Mouse (Mus musculus): ENCODE measurements at regions not wholly inside any gene's neighbourhood (a gene's known extent, or its start where the extent isn't known, plus 50 kb on each side); places are given as distances from the start of the nearest gene placed in this dataset.

- DNase-seq (ENCODE audit: low spot score in 2 of 2): no peak
Observed at GRCm38 (mm10) chr16:93264061-93264585, 339.7 kb downstream of the Setd4 start.

GRCm38 (mm10) chr16:93263141-93263815, 340.6 kb downstream of the Setd4 start:
- no peak for DNase-seq (ENCODE audit: low spot score in 2 of 2)

GRCm38 (mm10) chr16:93246825-93247224, 357.0 kb downstream of the Setd4 start:
- no peak for DNase-seq (ENCODE audit: low spot score in 2 of 2)

GRCm38 (mm10) chr16:93245738-93246137, 358.1 kb downstream of the Setd4 start:
- no peak for DNase-seq (ENCODE audit: low spot score in 2 of 2)

- DNase-seq (ENCODE audit: low spot score in 2 of 2): no peak
Observed at GRCm38 (mm10) chr16:93238898-93239297, 365.0 kb downstream of the Setd4 start.

- no peak for DNase-seq (ENCODE audit: low spot score in 2 of 2)
Observed at GRCm38 (mm10) chr16:93238326-93238725, 365.5 kb downstream of the Setd4 start.

GRCm38 (mm10) chr16:93225644-93226043, 378.2 kb downstream of the Setd4 start:
- no peak for DNase-seq (ENCODE audit: low spot score in 2 of 2)

- no peak for DNase-seq (ENCODE audit: low spot score in 2 of 2)
Observed at GRCm38 (mm10) chr16:93225196-93225595, 378.7 kb downstream of the Setd4 start.

GRCm38 (mm10) chr16:93219731-93220130, 384.1 kb downstream of the Setd4 start:
- no peak for DNase-seq (ENCODE audit: low spot score in 2 of 2)

- DNase-seq (ENCODE audit: low spot score in 2 of 2): no peak
Observed at GRCm38 (mm10) chr16:93218402-93218801, 385.5 kb downstream of the Setd4 start.

GRCm38 (mm10) chr16:93217600-93218226, 386.1 kb downstream of the Setd4 start:
- DNase-seq (ENCODE audit: low spot score in 2 of 2): no peak

GRCm38 (mm10) chr16:93215630-93216029, 388.2 kb downstream of the Setd4 start:
- DNase-seq (ENCODE audit: low spot score in 2 of 2): no peak

- DNase-seq (ENCODE audit: low spot score in 2 of 2): no peak
Observed at GRCm38 (mm10) chr16:93213618-93214017, 387.7 kb upstream of the Runx1 start.

GRCm38 (mm10) chr16:93207675-93208074, 381.7 kb upstream of the Runx1 start:
- no peak for DNase-seq (ENCODE audit: low spot score in 2 of 2)

- no peak for DNase-seq (ENCODE audit: low spot score in 2 of 2)
Observed at GRCm38 (mm10) chr16:93207217-93207616, 381.3 kb upstream of the Runx1 start.

GRCm38 (mm10) chr16:93206325-93206724, 380.4 kb upstream of the Runx1 start:
- no peak for DNase-seq (ENCODE audit: low spot score in 2 of 2)

- no peak for DNase-seq (ENCODE audit: low spot score in 2 of 2)
Observed at GRCm38 (mm10) chr16:93204601-93205000, 378.7 kb upstream of the Runx1 start.

GRCm38 (mm10) chr16:93202591-93202990, 376.6 kb upstream of the Runx1 start:
- DNase-seq (ENCODE audit: low spot score in 2 of 2): no peak

- DNase-seq (ENCODE audit: low spot score in 2 of 2): no peak
Observed at GRCm38 (mm10) chr16:93197300-93197699, 371.4 kb upstream of the Runx1 start.

GRCm38 (mm10) chr16:93193921-93194481, 368.1 kb upstream of the Runx1 start:
- no peak for DNase-seq (ENCODE audit: low spot score in 2 of 2)

GRCm38 (mm10) chr16:93193263-93193662, 367.3 kb upstream of the Runx1 start:
- no peak for DNase-seq (ENCODE audit: low spot score in 2 of 2)

GRCm38 (mm10) chr16:93192651-93193173, 366.8 kb upstream of the Runx1 start:
- DNase-seq (ENCODE audit: low spot score in 2 of 2): no peak

- no peak for DNase-seq (ENCODE audit: low spot score in 2 of 2)
Observed at GRCm38 (mm10) chr16:93191174-93191573, 365.2 kb upstream of the Runx1 start.

Measured in urinary bladder, adult 18-20 months (tissue).